Mouse (Mus musculus) megakaryocyte, adult 5-6 weeks (primary cell): ENCODE results near the gene Cpa5. TPM values are rescaled to one million over a fixed set of nuclear protein-coding genes. Genes with fewer than 3 reads are reported as not detected.

Experiments used
- ATAC-seq: 2 replicates; pipeline ENCODE4 v1.8.0; 2016; ENCODE audit warnings: mild to moderate bottlenecking, inconsistent platforms; ENCODE audit not compliant: poor library complexity, severe bottlenecking
- total RNA-seq, 2 experiments: library from RNA; stranded (forward) in 1 of 2; stranded (reverse) in 1 of 2; fragments of 153-499, 151-499 nt in 1 of 2; fragments of 221-1000, 200-1000 nt in 1 of 2; gene quantifications; 2 replicates each; pipeline versions ENCODE4 v1.2.3 to v1.2.4; 2015 to 2017

Cpa5 gene
- not detected in 2 replicates for total RNA-seq (2015)
- not detected in 2 replicates for total RNA-seq (2017)

GRCm38 (mm10) chr6:30610710-30611109, at the start of gene Cpa5:
Gene Cpa5 (plus strand): TSS chr6:30611010.
- ATAC-seq, result no peak

- no peak for ATAC-seq
These were observed 48.7 kb upstream of the Cpa5 start for GRCm38 (mm10) chr6:30562132-30562531.

- ATAC-seq, result no peak
These were observed 47.2 kb upstream of the Cpa5 start for GRCm38 (mm10) chr6:30563575-30563974.

- ATAC-seq, result no peak
These were observed 46.8 kb upstream of the Cpa5 start for GRCm38 (mm10) chr6:30564051-30564450.

GRCm38 (mm10) chr6:30568069-30568468, 42.7 kb upstream of the Cpa5 start, which contains the start of gene Cpa4:
Gene Cpa4 (plus strand): TSS chr6:30568369.
- ATAC-seq, result no peak

- no peak for ATAC-seq
These were observed 41.5 kb upstream of the Cpa5 start for GRCm38 (mm10) chr6:30569331-30569730.

GRCm38 (mm10) chr6:30570012-30570411, 40.8 kb upstream of the Cpa5 start:
- no peak for ATAC-seq

GRCm38 (mm10) chr6:30572456-30573311, 38.1 kb upstream of the Cpa5 start:
- no peak for ATAC-seq

GRCm38 (mm10) chr6:30573380-30573779, 37.4 kb upstream of the Cpa5 start:
- no peak for ATAC-seq

- no peak for ATAC-seq
These were observed 35.9 kb upstream of the Cpa5 start for GRCm38 (mm10) chr6:30574945-30575344.

- ATAC-seq, result no peak
These were observed 34.2 kb upstream of the Cpa5 start for GRCm38 (mm10) chr6:30576477-30577203.

GRCm38 (mm10) chr6:30579961-30580840, 30.6 kb upstream of the Cpa5 start:
- ATAC-seq, result no peak

GRCm38 (mm10) chr6:30580841-30581176, 30.0 kb upstream of the Cpa5 start:
- no peak for ATAC-seq

GRCm38 (mm10) chr6:30586886-30587442, 23.8 kb upstream of the Cpa5 start:
- peak; percentile 30; the same call in 1 of the 2 replicates for ATAC-seq

- no peak for ATAC-seq
These were observed 21.0 kb upstream of the Cpa5 start for GRCm38 (mm10) chr6:30589819-30590218.

- ATAC-seq, result no peak
These were observed 18.9 kb upstream of the Cpa5 start for GRCm38 (mm10) chr6:30591851-30592404.

- no peak for ATAC-seq
These were observed 18.3 kb upstream of the Cpa5 start for GRCm38 (mm10) chr6:30592417-30592974.

GRCm38 (mm10) chr6:30594364-30594763, 16.4 kb upstream of the Cpa5 start:
- no peak for ATAC-seq

GRCm38 (mm10) chr6:30596230-30596898, 14.4 kb upstream of the Cpa5 start:
- ATAC-seq, result no peak
